Mouse (Mus musculus) C2C12 (cell line): ENCODE measurements around the gene Best2.

Experiments used
- CEBPB ChIP-seq: IDR thresholded peaks from one replicate; pipeline ENCODE4 v1.6.1; 2011; ENCODE audit warnings: low read depth, mild to moderate bottlenecking, control low read depth, moderate library complexity
- CTCF ChIP-seq: IDR thresholded peaks from one replicate; pipeline ENCODE4 v1.5.1; 2011; ENCODE audit not compliant: control insufficient read depth, insufficient read depth, insufficient read length
- MAX ChIP-seq: IDR thresholded peaks from one replicate; pipeline ENCODE4 v1.6.1; 2011; ENCODE audit warnings: mild to moderate bottlenecking, control low read depth
- MYOD1 ChIP-seq: IDR thresholded peaks from one replicate; pipeline ENCODE4 v1.6.1; 2011; ENCODE audit warnings: low read depth; ENCODE audit not compliant: control insufficient read depth, insufficient read length
- MYOG ChIP-seq: IDR thresholded peaks from one replicate; pipeline ENCODE4 v1.6.1; 2011; ENCODE audit not compliant: control insufficient read depth, insufficient read length; ENCODE audit errors: extremely low read depth

- no peak for TF ChIP-seq MYOG
- no peak for TF ChIP-seq CEBPB
- no peak for TF ChIP-seq CTCF
- no peak for TF ChIP-seq MAX
- no peak for TF ChIP-seq MYOD1
Measured at GRCm38 (mm10) chr8:84994375-84994774, 20.0 kb downstream of the Best2 start.
